Mouse (Mus musculus) megakaryocyte, embryonic 14.5 days (primary cell): ENCODE results near the gene Obp2a.

Experiments used
- FLI1 ChIP-seq: IDR thresholded peaks from 2 replicates; pipeline ENCODE4 v1.6.1; 2012; ENCODE audit warnings: low read length, inconsistent platforms, mixed read lengths
- GATA1 ChIP-seq: IDR thresholded peaks from 3 replicates; pipeline ENCODE4 v1.6.1; 2012; ENCODE audit warnings: mixed read lengths, low read length, inconsistent platforms, borderline replicate concordance

- TF ChIP-seq GATA1 (no peak), FLI1 (no peak)
Measured at GRCm38 (mm10) chr2:25698696-25699095, 1.1 kb upstream of the Obp2a start.
